Mouse (Mus musculus) 416B (cell line): ENCODE results near the gene Tbxas1.

Source experiments
- DNase-seq: peaks from one replicate; pipeline ENCODE4 v3.0.0; 2011; ENCODE audit warnings: low read depth

The Tbxas1 gene

DNA sequence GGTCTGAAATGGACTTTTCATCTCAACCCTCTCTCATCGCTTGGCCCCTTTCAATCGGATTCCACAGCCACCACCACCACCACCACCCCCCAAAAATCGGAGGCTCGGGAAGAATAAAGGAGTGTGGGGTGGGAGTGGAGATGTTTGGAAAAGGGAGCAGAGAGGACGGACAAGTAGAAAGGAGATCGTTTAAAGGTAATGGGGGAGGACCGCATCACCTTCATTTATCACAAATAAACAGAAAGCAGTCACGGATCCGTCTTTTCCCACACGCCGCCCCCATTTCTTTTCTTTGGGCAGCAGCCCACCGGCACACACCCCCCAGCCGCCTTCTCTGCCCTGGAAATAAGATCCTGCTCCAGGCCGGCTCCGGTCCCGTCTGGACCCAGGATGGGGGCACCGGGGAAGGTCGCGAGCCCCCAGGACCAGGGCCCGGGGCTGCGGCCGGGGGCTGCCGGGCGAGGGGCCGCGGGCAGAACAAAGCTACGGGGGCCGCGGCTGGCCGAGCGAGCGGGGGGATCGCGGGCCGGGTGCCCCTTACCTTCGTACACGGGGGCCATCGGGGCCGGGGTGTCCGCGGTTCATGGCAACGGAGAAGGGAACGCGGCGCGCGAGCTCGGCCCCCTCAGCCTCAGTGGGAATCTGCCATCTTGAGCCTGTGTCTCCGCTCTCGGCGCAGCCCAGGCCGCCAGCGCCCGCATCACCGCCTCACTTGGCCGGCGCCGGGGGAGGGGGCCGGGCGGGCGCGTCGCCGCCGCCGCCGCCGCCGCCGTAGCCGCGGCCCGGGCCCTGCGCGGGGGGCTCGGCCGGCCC, at the start of gene Tbxas1:
Tbxas1 (plus strand) TSS at position 147 of the 813 bp plus-strand sequence.
- DNase-seq, result no peak

DNA sequence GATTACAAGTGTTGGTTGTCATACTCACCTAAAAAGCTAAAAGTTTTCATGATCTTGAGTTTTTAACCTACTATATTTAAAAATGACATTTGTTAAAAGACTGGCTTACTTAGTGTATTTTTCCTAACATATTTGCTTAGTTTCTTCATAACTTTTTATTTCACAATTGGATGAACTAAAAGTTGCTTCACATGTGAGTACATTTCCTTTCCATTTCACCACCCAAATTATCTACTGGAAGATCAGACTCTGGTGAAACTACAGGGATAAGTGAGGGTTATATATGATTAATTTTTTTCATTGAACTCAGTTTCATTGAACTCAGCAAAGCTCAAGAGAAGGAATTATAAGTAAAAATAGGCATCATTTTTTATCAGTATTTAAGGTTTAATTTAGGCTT, 49.3 kb upstream of the Tbxas1 start:
- peak; percentile 83 for DNase-seq

DNA sequence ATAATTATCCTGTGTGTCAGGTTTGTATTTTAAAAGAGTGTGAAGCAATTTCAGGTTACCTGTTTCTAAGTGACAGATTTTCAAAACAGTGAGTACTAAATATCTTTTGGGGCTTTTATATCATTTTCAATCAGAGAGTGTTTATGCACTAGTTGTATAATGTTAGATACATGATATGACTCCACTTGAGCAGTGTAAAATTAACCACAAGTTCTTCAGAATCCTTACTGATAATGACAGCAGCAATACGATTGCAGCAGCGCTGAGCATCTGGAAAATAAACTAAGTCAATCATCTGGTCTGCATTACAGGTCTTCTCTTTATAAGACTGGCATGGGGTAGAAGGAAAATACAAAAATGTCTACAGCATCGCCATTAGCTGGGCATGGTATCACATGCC, 48.3 kb upstream of the Tbxas1 start:
- no peak for DNase-seq

DNA sequence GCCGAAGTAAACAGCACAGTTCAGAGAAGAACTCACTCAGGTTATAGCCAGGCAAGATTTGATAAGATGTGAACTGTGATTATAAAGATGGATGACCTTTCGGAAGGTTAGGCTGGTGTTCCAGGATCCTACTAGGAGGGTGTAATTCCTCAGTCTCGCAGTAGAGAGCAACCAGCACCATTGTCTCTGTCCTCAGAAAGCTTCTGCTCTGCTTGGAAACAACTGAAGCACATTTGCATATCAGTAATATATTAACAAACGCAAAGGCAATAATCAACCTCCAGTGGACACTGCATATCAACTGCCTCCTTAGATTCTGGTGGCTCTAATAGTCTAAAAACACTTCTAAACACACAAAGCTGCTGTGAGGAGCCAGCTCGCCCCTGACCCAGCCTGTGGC, 47.8 kb upstream of the Tbxas1 start:
- no peak for DNase-seq

DNA sequence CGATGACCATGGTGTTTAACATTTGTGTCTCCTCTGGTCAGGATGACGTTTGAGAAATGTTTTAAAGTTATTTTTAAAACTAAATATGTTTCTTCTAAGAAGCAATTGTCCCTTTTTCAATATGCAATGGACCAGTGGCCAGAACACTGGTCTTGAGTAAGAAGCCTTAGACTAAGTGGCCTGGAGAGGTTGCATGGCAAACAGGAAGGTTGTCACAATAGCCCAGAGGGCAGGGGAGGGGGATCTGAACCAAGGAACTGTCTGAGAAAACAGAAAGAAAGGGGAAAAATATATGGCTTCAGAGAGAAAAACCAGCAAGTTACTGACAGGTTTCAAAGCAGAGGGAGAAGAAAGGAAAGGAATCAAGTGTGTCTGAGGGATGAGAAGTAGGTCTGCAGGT, 47.0 kb upstream of the Tbxas1 start:
- peak; percentile 56 for DNase-seq

DNA sequence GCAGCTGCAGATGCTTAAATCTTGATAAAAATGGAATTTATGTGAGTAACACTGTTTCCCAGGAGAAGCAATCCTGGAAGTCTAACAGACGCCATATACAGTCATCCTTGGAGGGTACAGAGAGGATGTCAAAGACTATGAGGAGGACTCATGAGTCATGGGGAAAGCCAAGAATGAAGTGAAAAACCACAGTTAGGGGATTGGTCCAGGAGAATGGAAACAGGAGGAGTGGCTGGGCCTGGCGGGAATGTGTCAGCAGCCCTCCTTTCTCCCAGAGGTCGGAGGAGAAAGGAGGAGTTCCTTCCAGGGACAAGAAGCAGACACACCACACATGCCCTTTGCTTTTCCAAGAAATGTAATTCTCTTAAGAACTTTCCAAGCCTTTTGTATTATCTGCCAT, 45.8 kb upstream of the Tbxas1 start:
- no peak for DNase-seq

DNA sequence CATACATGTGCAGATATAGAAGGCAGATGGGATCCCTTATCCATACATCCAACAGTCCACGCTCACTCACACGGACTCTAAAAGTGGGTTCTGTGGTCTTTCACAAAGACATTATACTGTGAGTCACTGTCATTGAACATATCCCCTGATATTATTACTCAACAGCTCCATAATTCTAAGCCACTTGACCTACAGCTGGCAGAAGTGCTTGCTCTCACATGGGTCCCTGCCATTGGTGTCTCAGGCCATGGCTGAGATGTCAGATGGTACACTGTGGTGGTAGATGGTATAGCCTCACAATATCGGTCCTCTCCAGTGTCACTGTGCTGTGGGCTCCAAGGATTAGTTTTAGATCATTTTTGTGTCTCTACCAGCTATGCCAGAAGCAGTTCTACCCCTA, 41.5 kb upstream of the Tbxas1 start:
- DNase-seq, result peak; percentile 38

DNA sequence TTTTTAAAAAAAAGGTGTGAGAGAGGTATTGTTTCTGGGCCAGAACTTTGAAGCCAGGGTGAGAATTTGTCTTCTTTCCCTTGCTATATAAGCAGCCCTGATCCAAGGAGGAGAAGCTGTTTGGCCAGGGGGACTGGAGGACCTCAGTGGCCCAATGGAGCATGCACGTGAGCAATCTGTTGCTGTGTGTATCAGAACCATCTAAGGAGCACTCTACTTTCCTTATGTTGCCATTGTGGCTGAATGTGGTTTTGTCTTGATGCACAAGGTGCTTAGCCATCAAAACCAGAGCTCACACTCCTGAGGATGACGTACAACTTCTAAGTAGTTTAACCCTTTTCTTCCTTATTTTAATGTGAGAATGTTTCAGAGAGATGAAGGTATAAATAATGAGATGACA, 40.5 kb upstream of the Tbxas1 start:
- no peak for DNase-seq

DNA sequence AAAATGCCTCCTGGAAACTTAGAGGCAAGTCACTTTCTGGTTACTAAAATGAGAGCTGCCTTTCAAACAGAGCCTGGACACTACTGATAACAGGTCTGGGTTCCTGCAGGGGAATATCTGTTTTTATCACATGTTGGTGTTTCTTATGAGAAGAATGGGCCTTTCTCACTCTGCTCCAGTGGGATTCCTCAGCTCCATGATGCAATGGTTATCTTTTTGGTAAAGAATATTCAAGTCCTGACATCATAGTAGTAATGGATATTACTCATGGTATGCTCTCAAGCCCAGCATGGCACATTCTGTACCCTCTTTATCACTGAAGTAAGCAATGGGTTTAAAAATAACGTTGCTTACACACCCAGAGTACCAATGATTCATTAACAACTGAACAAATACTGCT, 40.0 kb upstream of the Tbxas1 start:
- peak; percentile 54 for DNase-seq

DNA sequence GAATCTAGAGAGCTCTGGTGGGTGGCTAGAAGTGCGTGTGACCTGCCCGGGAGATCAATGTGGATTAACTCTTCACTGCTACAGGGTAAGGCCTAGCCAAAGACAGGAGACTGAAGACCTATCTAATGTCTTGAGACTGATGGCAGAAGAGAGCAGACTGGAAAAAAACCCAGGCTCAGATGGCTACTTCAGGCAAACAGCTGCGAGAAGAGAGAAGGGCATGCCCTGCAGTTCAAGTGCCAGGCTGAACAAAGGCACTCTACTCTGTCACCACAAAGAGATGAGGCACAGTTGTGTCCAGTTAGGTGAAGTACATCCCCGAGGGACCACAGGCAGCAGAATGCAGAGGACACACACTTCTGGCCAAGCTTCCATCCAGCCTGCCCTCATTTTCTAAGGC, 37.1 kb upstream of the Tbxas1 start:
- DNase-seq, result no peak

DNA sequence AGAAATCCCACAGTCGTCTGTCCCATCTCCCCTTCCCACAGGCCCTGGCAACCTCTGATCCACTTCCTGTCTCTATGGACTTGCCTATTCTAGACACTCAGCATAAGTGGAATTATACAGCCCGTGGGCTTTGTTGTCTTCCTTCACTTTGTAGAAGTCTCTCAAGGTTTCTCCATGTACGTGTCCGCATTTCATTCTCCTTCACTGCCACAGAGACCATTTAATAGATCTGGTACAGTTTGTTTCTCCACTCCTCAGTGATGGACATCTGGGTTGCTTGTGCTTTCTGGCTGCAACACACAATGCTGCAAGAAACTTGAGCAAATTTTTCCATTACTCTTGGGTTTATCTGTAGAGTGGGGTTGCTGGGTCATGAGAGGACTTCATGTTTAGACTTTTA, 35.3 kb upstream of the Tbxas1 start:
- DNase-seq, result no peak

DNA sequence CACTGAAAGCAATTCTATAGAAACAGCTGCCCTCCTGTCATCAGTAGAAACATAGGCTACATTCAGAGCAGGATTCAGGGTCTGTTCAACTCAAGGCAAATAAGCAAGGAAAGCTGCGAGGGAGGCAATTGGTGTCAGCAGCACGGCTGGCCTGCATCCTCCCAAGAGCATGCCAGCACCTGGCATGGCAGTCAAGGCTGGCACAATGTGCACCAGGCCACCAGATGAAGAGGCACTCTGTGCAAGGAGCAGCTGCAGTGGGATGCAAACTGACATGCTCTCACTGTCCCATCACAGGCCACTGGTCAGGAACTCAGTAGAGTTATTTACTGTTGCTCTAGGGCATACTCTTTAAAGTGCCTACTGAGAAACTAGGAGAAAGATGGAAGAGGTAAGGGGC, 34.8 kb upstream of the Tbxas1 start:
- no peak for DNase-seq

DNA sequence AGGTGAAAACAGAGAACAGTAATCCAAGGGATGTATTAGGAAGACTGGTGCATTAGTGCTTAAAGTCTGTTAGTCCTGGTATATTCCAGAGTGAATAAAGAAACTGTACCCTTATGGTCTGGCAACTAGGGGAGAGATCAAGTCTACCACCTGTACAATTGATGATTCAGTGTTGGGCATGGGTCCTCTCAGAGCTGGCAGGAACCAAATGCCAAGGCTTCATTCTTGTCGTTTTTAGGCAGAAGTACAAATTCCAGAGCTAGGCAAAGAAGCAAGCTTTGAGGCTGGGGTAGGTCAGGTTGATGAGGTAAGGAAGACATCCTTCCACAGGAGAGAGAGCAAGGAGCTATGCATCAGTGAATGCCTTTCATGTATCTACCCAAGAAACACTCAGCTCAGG, 34.4 kb upstream of the Tbxas1 start:
- DNase-seq, result no peak

DNA sequence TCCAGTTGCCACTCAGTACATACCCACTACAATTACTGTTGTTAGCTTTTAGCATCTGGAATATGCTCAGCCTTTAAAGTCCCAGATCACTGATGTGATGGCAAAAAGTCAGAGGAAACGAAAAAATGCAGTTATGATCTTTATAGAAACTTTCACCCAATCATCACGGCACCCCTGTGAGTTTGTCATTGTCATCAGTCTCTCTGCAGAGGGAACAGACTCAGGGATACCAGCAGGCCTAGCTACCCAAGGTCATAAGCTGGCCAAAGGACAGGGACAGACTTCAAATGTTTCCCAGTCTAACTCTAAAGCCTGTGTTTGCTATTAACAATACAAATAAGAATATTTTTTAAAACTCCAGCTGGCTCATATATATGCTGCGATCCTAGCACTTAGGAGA, 33.7 kb upstream of the Tbxas1 start:
- no peak for DNase-seq

DNA sequence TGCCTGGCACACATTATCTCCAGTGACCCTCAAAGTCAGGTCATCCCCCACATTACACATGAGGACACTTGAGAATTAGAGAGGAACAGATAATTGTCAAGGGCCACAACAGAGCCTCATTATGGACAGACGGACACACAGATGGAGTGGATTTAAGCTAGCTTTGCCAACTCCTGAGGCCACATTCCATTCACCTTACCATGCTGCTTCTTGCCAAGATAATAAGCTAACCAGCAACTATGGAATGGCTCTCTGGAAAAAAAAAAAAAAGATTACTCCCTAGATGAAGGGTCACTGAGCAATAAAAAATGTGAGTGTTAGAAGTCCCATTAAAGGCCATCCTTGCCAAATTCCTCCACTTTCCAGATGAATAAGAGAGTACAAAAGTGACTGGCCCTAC, 30.1 kb upstream of the Tbxas1 start:
- no peak for DNase-seq

DNA sequence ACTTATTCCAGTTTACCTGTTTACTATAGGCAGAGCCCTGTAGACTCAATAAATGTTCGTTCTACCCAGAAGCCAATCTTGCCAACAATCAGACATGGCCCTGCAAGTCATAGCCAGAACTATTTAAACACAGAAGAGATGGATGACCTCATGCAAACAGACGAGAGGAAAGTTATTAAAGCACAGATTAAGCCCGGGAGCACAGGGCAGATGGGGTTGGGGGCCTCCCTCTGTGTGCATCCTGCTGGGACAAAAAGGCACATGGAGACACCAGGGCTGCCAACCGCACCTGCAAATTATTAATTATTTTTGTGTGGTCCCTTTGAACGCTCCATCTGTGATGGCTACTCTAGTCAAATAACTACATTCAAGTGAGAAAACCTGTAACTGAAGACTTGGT, 29.3 kb upstream of the Tbxas1 start:
- DNase-seq, result no peak

DNA sequence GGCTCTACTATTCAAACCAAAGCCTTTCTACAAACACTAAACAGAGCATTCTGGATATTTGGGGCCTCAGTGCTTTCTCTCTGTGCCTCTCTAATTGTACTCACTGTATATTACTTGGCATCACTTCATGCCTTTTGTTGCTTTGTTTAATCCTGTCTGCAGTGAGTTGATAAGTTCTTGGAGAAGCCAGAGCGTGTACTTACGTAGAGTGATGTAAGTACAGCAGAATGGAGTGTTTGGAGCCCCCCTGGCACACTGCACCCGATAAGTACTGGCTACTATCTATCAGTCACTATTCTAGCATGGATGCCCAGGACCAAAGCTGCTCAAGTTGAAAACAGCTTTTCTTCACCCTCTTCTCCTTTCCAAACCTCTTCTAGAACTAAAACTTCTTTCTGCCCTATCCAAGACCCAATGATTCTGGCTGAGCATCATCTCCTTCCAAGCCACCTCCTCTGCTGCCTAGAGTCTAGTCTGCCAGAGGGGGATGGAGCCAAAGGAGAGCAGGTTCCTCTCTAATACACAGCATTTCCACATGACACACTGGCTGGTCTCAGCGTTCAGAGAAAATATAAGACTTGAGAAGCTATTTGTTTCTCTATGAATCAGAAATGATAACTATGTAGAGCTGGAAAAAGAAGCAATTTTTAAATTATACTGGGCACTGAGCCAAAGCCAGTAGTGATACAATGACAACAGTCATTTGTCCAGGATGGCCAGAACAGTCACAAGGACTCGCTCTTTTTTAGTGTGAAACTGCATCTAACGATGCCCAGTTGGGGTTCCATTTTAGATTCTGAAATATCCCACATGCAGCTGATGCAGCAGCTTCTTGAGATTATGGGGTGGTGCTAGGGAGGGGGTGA, 28.6 kb upstream of the Tbxas1 start:
- DNase-seq, result no peak

DNA sequence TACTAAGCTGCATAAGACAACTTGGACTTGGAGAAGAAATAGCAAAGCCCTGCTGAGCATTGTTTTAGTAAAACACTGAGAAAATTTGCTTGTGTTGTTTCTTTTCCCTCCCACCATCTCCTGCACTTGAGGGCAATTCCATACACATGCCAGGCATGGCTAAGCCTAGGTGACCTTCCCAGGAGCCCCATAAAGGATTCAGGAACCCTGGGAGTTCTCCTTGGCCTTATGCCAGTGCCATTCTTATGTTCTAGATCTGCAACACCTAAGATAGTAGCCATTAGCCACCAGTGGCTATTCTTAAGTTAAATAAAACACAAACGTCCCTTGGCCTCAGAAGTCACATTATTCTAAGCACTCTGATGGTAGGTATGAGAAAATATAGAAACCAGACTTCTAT, 27.8 kb upstream of the Tbxas1 start:
- DNase-seq, result no peak

DNA sequence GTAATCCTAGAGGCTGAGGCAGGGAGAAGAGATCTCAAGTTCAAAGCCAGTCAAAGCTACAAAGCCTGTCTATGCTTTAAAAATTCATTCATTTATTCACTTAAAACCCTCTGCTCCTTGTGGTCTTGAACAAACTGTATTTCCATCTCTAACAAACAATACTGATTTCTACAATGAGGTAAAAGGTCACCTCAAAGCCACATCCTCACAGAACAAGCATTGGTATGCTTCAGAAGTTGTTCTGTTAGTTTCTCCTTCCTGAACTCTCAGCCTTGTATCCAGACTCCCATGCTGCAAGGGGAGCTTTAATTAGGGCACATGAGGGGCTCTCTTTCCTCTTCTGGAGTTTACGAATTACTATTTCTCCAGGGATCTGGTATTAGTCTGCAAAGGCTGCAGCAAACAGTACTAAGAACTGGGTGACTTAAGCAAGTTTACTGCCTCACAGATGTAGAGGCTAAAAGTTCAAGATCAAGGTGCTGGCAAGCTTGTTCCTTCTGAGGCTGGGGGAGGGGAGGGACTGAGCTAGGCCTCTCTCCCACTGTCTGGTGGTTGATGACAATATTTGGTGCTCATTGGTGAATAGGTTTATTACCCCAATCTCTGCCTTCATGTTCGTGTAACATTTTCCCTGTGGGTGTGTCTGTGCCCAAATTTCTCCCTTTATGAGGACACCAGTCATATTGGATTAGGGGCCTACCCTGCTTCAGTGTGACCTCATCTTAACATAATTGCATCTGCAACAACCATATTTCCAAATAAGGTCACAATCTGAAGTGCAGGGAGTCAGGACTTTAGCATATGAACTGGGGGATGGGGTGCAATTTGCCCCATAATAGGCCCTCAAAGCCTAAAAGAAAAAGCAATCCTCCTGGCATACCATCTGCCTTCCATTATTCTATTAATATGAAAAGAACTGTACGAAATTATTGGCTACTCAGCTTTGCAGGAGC, 27.0 kb upstream of the Tbxas1 start:
- DNase-seq, result no peak

DNA sequence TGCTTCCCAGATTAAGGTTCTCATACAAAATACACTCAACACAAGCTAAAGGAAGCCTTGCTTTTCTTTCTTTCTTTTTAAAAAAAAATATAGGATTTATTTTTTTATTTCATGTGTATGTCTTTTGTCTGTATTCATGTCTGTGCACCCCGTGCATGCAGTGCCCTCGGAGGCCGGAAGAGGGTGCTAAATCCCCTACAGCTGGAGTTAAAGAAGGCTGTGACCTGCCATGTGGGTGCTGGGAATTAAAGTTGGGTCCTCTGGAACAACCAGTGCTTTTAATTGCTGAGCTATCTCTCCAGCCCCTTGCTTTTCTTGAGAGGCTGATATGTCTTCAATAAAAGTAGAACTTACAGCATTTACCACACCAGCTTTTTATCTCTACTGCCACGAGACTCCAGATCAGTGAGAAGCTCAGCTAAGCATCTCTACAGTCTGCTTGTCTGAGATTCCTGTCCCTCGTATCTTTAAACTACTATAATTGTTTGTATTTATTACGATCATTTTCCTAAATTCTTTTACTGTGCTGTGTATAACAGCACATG, 24.4 kb upstream of the Tbxas1 start:
- no peak for DNase-seq

DNA sequence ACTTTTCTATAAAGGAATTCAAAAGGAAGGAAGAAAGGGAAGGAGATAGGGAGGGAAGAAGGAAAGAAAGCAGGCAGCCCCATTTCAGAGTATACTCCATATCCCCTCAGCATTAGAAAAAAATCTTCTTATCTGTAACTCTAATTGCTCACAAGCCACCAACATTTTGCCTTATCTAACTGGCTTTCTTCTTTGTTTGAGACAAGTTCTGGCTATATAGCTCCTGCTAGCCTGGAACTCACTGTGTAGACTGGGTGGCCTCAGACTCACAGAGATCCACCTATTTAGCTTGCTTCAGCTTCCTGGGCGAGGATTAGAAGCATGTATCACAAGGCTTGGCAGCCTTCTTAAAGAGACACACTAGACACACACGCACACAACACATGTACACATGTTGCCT, 23.5 kb upstream of the Tbxas1 start:
- DNase-seq, result no peak

DNA sequence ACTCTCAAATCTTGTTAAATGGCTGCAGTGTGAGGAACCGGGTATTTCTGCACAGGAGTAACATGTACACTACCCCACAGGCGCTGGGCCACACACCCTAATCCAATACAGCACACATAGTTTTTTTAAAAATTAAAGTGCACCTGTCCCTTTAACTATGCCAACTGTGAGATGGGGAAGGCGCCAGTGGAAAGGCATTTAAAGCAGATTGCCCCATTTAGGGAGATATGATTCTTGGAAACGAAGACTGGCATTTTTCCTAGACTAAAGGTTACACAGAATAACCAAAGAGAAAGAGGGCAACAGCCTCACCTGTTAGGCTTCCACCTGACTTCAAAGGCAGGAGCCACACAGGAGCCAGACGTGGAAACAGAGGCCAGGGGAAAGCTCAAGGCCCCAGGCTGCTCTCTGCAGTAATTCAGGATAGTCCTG, 21.6 kb upstream of the Tbxas1 start:
- DNase-seq, result no peak
